Mouse (Mus musculus): ENCODE measurements around the gene Shld2. TPM values are rescaled to one million over a fixed set of nuclear protein-coding genes. Genes with fewer than 3 reads are reported as not detected.

Gene Shld2
- total RNA-seq, 1 experiment from 2014 or later = 17.9 TPM

DNA sequence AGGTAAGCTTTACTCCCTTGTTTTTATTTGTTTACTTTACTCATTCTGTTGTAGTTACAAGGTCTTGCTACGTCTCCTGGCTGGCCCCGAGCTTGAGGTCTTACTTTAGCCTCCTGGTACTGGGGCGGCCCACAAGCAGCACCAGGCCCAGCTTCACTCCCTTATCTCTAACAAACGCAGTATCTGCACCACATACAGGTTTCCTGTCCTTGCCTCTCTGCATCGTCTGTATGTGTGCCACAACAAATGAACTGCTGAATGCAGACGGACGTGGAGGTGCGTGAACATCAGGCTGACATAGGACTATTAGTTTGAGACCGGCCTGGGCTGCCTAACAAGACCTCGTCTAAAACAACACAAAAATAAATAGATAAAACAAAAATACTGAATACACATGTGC is 70.0 kb downstream of the Shld2 start:
- no peak for ATAC-seq (replicated peaks in 1 of 2; ENCODE audit: insufficient read depth in 1 of 2, low FRiP score in 2 of 2, low TSS enrichment in 1 of 2, low read depth in 1 of 2, poor library complexity in 2 of 2, severe bottlenecking in 2 of 2)

DNA sequence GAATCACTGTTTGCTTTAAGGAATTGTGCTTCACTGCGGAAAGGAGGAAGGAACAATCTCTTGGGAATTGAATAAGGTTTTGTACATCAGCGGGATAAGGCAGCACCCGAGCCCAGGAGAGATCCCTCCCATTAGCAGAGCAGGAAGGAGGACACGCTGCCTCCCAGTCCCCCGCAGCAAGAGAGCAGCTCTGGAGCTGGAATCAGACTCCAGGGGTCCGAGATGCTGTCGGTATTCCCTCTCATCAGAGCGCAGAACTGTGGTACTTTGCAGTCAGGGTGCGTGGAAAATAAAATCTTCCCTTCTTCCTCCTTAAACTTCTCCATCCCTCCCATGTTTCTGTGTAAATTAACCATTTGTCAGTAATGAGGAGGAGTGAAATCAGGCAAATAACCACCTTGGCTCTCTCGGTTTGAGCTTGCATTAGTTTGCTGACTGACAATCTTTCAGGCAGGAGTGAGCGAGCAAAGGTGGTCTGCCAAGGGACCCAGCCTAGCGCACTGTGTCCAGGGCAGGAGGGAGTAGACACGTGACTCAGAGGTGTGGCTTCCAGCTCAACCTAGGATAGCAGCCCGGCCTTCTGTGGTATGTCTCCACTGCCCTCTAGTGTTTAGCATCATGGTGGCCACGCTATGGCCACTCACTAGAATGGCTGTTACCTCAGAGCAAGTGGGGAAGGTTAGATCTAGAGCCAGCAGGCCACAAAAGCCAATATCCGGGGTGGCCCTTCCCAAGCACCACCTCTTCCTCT is 75.5 kb downstream of the Shld2 start:
- ATAC-seq (replicated peaks in 1 of 2; ENCODE audit: insufficient read depth in 1 of 2, low FRiP score in 2 of 2, low TSS enrichment in 1 of 2, low read depth in 1 of 2, poor library complexity in 2 of 2, severe bottlenecking in 2 of 2) = peak; percentile 93 to 97

DNA sequence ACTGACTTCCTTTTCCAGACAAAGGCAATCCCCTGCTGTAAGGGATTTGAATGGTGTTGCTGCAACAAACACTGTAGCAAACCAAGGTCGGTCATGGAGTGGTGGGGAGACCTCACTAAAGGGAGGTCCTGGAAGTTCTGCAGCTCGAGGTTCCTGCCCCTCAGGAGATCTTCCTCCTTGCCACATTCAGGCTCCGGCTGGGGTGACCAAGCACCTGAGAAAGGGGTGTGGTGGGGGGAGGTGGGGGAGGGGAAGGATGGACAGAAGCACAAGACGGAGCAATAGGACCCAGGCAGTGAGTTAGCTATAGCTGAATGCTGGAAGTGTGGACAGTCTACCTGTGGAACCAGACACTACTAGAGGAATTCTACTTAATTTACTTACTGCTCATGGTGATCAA is 76.4 kb downstream of the Shld2 start:
- no peak for ATAC-seq (replicated peaks in 1 of 2; ENCODE audit: insufficient read depth in 1 of 2, low FRiP score in 2 of 2, low TSS enrichment in 1 of 2, low read depth in 1 of 2, poor library complexity in 2 of 2, severe bottlenecking in 2 of 2)

DNA sequence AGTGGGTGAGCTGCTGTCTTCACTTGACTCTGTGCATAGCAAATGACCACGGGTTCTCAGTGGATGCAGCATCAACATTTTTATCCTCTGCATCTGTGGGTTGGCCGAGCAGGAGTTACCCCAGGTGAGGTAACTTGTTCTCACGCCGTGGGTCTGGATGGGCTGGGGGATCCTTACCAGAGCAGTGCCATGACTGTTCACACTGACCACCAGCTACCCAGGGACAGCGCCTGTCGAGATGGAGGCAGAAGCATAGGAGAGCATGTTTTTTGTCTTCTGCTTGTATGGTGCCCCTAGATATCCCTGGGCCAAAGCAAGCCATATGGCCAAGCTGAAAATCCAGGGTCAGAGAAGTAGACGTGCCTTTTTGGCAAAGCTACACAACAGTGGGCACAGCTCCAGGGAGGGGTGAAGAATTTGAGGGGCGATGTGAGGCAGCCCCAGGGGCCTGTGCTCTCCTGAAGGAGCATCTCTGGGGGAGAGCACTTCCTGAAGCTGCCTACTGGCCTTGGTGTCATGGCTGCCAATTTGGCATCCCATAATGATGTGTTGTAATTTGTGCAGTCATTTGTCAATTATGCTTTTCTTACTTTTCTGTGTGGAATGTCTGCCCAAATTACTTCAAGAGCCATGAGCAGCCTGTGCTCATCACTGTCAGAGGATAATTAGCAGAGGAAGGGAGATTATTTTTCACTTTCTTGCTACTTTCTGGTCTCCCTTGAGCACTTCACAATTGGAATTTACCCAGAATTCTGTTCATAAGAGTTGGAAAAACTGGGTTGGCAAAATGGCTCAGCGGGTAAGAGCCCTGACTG is 77.2 kb downstream of the Shld2 start:
- ATAC-seq (replicated peaks in 1 of 2; ENCODE audit: insufficient read depth in 1 of 2, low FRiP score in 2 of 2, low TSS enrichment in 1 of 2, low read depth in 1 of 2, poor library complexity in 2 of 2, severe bottlenecking in 2 of 2) = no peak

DNA sequence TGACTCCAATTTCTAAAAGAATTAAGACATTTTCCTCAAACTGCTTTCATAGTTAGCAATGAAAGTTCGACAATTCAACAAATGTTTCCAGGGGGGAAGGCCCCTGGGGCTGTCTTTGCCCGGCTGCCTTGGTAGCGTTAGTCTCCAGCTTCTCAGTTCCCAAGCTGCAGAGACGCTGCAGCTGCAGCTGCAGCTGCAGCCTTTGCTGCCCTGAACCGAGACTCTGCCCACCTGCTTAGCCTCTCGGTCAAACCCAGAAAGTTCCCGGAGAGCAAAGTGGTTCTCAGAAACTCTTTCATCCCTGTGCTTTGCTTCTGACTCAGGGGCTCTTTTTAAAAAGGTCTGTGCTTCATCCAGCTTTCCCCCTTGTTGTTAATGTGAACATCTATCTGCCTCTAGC is 78.0 kb downstream of the Shld2 start:
- no peak for ATAC-seq (replicated peaks in 1 of 2; ENCODE audit: insufficient read depth in 1 of 2, low FRiP score in 2 of 2, low TSS enrichment in 1 of 2, low read depth in 1 of 2, poor library complexity in 2 of 2, severe bottlenecking in 2 of 2)

DNA sequence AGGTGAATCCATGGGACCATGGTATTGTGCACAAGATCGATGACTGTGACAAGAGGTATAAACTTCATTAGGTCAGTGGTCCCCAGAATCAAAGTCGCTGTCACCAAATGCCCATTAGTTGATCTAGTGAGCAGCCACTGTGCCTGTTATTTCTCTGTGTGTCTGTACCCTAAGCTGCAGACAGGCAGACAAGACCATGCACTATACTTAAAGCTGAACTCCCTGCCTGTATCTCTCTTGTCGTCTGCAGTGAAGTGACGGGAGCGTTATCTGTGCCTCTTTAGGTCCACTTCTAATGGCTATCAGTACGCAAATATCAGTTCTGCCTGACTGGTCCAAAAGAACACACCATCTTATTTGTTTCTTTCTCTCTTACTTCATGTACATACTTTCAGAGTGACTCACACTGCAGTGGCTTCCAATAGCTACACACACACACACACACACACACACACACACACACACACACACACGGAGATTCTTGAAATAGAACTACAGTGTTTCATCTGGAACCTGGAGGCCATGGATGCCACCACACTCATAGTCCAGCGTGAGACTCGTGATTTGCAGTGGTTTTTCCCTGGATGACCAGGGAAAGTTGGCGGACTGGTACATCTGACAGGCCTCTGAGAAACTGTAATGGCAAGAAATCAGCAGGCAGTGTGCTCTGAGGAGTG is 81.3 kb downstream of the Shld2 start:
- no peak for ATAC-seq (replicated peaks in 1 of 2; ENCODE audit: insufficient read depth in 1 of 2, low FRiP score in 2 of 2, low TSS enrichment in 1 of 2, low read depth in 1 of 2, poor library complexity in 2 of 2, severe bottlenecking in 2 of 2)

DNA sequence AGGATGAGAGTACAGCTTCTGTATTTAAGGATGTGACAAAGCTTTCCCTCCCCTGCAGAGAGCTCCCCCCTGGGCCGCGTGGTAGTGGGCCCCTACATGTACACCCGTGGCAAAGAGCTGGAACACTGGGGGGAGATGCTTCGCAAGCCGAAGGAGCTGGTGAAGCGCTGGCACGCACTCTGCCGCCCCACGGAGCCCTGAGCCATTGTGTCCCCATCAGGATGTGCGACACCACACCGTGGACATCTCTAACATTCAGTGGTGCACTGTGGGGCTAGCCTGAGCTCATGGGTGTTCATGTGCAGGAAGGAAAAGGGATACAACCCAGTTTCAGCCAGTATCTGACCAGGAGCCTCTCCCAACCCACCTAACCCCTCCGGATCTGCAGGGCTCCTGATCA is 82.3 kb downstream of the Shld2 start:
- ATAC-seq (replicated peaks in 1 of 2; ENCODE audit: insufficient read depth in 1 of 2, low FRiP score in 2 of 2, low TSS enrichment in 1 of 2, low read depth in 1 of 2, poor library complexity in 2 of 2, severe bottlenecking in 2 of 2) = no peak

DNA sequence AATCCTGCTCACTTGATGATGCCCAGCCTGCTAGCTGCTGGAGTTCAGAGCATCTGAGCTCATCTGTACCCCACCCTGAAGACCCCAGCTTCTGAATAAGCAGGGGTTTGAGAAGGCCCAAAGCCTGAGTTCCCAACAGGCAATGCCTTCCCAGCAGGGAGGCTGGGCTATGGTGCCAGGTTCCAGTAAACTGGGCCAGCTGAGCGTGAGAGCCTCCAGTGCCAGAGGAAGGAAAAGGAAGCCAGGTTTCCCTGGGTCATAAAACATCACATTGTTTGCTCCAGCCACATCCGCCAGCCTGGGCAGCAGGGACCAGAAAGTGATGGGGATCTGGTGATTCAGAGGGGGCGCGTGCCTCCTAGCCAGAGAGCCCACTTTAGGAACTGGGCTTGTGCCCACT is 83.7 kb downstream of the Shld2 start:
- ATAC-seq (replicated peaks in 1 of 2; ENCODE audit: insufficient read depth in 1 of 2, low FRiP score in 2 of 2, low TSS enrichment in 1 of 2, low read depth in 1 of 2, poor library complexity in 2 of 2, severe bottlenecking in 2 of 2) = no peak

DNA sequence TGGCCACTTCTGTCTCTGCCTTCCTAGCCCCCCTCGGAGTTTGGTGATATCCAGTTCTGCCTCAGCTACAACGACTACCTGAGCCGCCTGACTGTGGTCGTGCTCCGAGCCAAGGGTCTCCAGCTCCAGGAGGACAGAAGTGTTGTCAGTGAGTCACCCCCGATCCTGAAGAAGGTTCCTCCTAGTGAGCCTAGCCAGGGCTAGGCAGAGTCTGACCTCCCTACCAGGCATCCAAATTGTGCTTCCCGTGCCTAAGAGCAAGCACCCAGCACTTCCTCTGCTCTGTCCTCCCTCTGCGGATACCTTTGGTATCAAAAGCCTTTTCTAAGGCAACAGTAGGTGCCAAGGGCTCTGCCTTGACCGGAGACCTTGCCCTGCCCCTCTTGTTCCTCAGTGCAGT is 84.3 kb downstream of the Shld2 start:
- ATAC-seq (replicated peaks in 1 of 2; ENCODE audit: insufficient read depth in 1 of 2, low FRiP score in 2 of 2, low TSS enrichment in 1 of 2, low read depth in 1 of 2, poor library complexity in 2 of 2, severe bottlenecking in 2 of 2) = no peak

DNA sequence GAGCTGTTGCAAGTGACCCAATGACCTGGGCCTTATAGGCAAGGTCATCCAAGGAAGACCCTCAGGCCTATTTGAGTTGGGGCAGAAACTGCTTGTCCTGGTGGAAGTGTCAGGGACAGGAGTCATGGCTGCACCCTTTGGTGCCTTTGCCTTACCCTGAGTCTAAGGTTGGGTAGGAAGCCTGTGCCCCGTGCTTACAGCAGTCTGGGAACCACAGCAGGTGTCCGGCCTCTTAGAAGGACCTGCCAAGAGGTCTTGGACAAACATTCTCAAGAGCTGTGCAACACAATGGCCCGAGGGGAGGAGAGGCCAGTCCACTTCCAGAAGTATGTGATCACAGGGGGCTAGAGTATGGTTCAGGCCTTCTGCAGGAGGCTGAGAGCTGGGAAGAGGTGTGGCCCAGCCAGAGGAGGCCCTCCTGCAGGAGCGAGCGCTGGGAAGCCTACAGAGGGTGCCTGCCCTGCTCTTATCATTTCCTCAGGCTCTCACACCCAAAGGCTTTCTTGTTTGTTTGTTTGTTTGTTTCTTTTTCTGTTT is 86.9 kb downstream of the Shld2 start:
- ATAC-seq (replicated peaks in 1 of 2; ENCODE audit: insufficient read depth in 1 of 2, low FRiP score in 2 of 2, low TSS enrichment in 1 of 2, low read depth in 1 of 2, poor library complexity in 2 of 2, severe bottlenecking in 2 of 2) = no peak

DNA sequence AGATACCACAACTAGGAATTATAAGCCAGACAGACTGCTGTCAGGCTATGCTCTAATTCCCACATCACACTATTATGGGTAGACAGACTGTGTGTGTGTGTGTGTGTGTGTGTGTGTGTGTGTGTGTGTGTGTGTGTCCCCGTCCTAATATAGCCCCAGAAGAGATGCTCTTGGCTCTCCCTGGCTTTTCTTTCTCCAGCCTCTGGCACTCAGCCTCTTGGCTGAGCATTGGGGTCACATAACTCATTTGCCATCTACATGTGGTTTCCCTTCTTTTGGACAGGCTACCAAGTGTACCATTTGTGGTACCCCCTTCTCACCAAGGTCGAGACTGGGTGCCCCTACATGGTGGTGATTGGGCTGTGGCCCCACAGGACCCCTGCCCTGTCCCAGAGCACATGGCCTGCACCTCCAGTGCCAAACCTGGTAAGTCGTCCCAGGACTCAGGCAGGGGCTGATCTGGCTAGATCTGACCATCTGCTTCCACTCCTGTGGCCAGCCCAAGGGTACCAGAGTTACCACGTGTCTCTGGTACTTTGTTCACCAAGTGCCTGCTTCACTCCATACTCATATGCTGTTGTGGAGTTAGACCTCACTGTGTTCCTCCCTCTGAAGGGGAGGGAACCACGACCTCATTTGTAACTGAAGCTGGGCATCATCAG is 88.7 kb downstream of the Shld2 start:
- no peak for ATAC-seq (replicated peaks in 1 of 2; ENCODE audit: insufficient read depth in 1 of 2, low FRiP score in 2 of 2, low TSS enrichment in 1 of 2, low read depth in 1 of 2, poor library complexity in 2 of 2, severe bottlenecking in 2 of 2)

DNA sequence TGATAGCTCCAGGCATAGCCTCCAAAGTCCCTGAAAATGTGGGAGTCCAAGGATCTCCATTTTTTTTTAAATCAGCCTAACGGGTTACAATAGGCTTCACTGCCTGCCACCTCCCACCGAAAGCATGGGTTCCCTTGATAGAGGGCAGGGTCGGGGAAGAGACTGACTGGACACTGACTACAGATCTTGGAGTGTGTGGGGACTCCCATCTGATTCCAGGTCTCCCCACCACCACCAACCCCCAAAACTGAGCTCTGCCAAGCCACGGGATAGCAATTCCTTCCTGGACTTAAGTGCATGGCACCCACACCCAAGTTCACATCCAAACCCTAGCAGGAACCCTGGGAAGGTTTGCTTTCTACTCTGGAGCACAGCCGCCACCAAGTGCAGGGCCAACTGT is 89.9 kb downstream of the Shld2 start:
- ATAC-seq (replicated peaks in 1 of 2; ENCODE audit: insufficient read depth in 1 of 2, low FRiP score in 2 of 2, low TSS enrichment in 1 of 2, low read depth in 1 of 2, poor library complexity in 2 of 2, severe bottlenecking in 2 of 2) = no peak

DNA sequence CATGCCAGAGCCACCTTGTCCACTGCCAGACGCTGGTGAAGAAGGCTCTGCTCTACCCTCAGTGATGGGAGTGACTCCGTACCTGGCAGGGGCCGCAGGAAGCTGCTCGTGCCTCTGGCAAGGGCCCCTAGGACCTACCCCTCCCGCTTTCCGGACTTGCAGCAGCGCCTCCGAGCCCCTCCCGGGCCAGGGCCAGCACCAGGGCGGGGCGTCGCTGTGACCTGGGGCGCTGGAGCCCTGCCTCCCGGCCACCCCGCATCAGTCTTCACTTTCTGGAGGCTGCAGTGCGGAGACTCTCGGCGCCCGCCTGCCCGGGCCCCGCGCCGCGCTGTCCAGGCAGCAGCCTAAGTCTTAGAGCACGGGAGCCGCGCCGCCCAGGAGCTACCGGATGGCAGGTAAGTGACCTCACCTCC is 90.5 kb downstream of the Shld2 start:
- peak; percentile 35 to 44; a peak in 3 of 4 replicates for ATAC-seq (replicated peaks in 1 of 2; ENCODE audit: insufficient read depth in 1 of 2, low FRiP score in 2 of 2, low TSS enrichment in 1 of 2, low read depth in 1 of 2, poor library complexity in 2 of 2, severe bottlenecking in 2 of 2)

DNA sequence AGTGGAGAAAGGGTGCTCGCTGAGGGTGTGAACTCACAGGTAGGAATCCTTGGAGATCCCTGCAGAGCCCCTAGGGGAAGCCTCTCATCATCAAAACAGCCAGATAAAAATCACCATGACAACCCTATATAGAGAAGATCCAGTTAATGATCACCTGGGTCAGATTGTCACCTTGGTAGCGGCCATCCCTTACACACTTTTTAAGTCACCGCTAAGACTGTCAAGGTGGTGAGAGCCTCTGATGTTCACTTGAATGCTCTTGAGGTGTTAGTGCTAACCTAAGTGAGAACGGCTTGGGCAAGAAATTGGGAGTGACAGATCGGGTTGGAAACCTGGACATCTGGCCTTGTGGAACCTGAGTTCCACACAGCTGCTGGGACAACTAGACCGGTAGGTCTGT is 91.0 kb downstream of the Shld2 start, which contains the start of gene Syt15:
Gene Syt15, plus strand, starts transcription at position 301 of the 400 bp plus-strand sequence.
- ATAC-seq (replicated peaks in 1 of 2; ENCODE audit: insufficient read depth in 1 of 2, low FRiP score in 2 of 2, low TSS enrichment in 1 of 2, low read depth in 1 of 2, poor library complexity in 2 of 2, severe bottlenecking in 2 of 2) = no peak

DNA sequence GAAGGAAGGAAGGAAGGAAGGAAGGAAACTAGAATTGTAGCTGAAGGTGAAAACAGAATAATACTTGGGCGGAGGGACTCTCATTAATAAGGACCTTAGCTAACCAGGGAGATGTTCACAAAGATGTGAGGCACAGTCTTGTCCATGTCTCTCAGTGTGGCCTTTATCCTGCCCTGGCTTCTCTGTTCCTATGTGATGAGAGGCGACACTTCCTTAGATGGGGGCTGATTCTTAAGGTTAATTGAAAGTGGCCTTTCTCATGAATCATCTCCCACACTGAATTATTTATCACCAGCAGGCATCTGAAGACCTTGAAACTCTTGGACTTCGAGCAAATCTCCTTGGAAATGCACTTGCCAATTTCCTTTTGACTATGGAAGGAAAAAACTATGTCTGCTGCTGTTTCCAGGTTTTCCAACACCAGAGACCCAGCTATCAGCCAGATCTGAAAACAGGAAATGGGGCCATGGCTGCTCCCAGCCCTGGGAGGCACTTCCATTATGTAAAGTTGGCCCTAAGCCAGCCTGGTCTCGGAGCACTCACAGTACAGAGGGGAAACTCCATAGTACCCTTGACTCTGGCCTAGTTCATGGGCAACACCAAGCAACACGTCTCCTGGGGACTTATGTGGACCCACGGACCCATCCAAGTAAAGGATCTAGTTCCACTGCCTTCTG is 94.7 kb downstream of the Shld2 start:
- ATAC-seq (replicated peaks in 1 of 2; ENCODE audit: insufficient read depth in 1 of 2, low FRiP score in 2 of 2, low TSS enrichment in 1 of 2, low read depth in 1 of 2, poor library complexity in 2 of 2, severe bottlenecking in 2 of 2) = no peak

DNA sequence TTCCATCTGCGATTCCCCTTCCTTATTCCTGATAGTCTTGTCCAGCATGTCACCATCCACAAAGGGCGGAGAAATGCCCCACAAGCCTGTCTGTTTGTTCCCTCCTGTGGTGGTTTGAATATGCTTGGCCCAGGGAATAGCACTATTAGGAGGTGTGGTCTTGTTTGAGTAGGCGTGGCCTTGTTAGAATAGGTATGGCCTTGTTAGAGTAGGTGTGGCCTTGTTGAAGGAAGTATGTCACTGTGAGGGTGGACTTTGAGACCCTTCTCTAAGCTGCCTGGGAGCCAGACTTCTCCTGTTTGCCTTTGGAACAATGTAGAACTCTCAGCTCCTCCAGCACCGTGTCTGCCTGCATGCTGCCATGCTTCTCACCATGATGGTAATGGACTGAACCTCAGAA is 100.4 kb downstream of the Shld2 start:
- ATAC-seq (replicated peaks in 1 of 2; ENCODE audit: insufficient read depth in 1 of 2, low FRiP score in 2 of 2, low TSS enrichment in 1 of 2, low read depth in 1 of 2, poor library complexity in 2 of 2, severe bottlenecking in 2 of 2) = no peak

DNA sequence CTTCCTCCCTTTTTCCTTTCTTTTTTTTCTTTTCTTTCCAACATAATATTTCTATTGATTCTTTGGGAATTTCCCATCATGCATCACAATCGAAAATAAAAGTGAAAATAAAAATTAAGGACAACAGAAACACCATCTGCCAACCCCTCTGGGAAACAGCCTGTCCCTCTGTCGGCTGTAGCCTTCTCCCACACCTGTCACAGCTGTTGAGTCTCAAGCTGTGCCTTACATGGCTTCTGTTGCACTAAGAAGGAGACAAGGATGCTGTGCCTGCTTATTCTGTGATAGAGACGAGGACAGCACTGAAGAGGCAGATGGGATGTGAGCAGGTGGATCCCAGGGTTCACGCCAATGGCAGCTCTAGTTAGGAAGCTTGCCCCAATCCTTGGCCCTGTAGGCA is 101.2 kb downstream of the Shld2 start:
- ATAC-seq (replicated peaks in 1 of 2; ENCODE audit: insufficient read depth in 1 of 2, low FRiP score in 2 of 2, low TSS enrichment in 1 of 2, low read depth in 1 of 2, poor library complexity in 2 of 2, severe bottlenecking in 2 of 2) = no peak

Data from hematopoietic stem cell, adult 5-6 weeks (primary cell).